Mouse (Mus musculus): ENCODE results near the gene Sash3. TPM values are rescaled to one million over a fixed set of nuclear protein-coding genes. Genes with fewer than 3 reads are reported as not detected.

Gene Sash3
- 0.76 and 1.0 TPM in 2 replicates for polyA plus RNA-seq (2014; fragmentation: Nextera tagmentation; extraction: Ambion mirVana)

DNA sequence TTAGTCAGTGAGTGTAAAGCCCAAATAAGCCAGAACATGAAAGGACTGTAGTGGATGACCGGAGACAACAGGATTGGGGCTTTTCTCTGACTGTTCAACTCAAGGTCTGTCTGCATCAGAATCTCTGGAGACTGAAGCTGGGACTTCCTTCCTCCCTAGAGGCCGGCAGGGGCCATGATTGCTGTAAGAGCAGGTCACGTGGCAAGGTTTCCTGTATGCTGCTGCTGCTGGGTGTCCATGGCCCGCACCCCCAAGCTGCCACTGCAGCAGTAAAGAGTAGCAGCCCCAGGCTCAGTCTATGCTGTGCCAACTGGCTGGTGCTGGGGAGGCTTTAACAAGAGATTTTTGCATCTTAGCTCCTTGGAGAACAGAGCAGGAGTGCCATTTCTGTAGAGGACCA, at the start of gene Sash3:
Gene Sash3, plus strand, starts transcription at position 175 of the 400 bp plus-strand sequence.
- Histone ChIP-seq H3K9ac (ENCODE audit: low read depth, low read length) (no peak within 1 kb of the TSS), H3K9me3 (replicated peaks; ENCODE audit: control insufficient read depth, low read length) (no peaks in the 10 kb centered on the region), H3K27me3 (ENCODE audit: control insufficient read depth, insufficient read depth, low read length) (no peaks in the 10 kb centered on the region), H3K4me3 (ENCODE audit: low read depth, low read length) (no peak within 1 kb of the TSS), H3K4me1 (ENCODE audit: control insufficient read depth, insufficient read depth, low read length) (no peaks in the 10 kb centered on the region), H3K36me3 (ENCODE audit: control insufficient read depth, insufficient read depth, low read length) (no peaks in the 10 kb centered on the region), H3K27ac (ENCODE audit: low read depth, low read length) (no peak within 1 kb of the TSS), H3K4me2 (no peak within 1 kb of the TSS)
- WGBS (ENCODE audit: insufficient replicate concordance): 82% methylated on average over 4 of the region's 4 CpGs
- ATAC-seq (replicated peaks; ENCODE audit: insufficient number of reproducible peaks, low FRiP score, low TSS enrichment): no peak

GRCm38 (mm10) chrX:48096580-48096979, 49.7 kb upstream of the Sash3 start:
- no peaks in the 10 kb centered on the region for H3K4me1 ChIP-seq (ENCODE audit: control insufficient read depth, insufficient read depth, low read length)
- H3K27ac ChIP-seq (ENCODE audit: low read depth, low read length): no peak overlapping the region
- no peaks in the 10 kb centered on the region for H3K9me3 ChIP-seq (replicated peaks; ENCODE audit: control insufficient read depth, low read length)
- no peaks in the 10 kb centered on the region for H3K27me3 ChIP-seq (ENCODE audit: control insufficient read depth, insufficient read depth, low read length)
- H3K4me3 ChIP-seq (ENCODE audit: low read depth, low read length): no peak overlapping the region
- no peaks in the 10 kb centered on the region for H3K36me3 ChIP-seq (ENCODE audit: control insufficient read depth, insufficient read depth, low read length)
- WGBS (ENCODE audit: insufficient replicate concordance): 71% methylated on average over 8 of the region's 8 CpGs
- ATAC-seq (replicated peaks; ENCODE audit: insufficient number of reproducible peaks, low FRiP score, low TSS enrichment): no peak
- no peak overlapping the region for H3K9ac ChIP-seq (ENCODE audit: low read depth, low read length)
- no peak overlapping the region for H3K4me2 ChIP-seq

DNA sequence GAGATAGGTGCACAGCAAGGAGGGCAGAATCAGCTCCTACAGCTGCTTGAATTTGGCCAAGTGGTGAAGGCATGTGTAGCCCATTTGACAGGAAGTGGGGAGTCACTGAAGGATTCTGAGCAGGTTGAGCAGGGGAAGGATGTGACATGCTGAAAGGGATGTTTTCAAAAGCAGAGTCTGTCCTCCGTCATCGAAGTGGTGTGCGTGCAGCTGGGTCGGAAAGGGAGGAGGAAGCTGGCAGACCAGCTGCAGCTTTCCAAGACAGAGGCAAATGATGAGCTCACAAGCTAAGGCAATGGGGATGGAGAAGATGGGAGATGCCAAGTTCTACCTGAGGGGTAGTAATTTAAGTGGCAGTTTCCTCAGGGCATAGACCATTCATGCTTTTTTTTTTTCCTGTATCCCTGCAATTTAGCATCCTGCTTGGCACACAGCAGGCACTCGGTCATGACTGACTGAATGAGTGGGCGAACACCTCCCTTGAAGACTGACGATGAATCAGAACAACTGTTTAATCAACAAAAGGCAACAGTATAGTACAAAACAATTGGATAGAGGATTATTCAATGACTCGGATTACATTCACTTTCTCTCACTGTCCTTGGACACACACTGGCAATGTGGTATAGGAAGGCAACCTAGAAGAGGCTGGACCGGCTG, 47.6 kb upstream of the Sash3 start:
- Histone ChIP-seq H3K4me2 (no peak overlapping the region), H3K27me3 (ENCODE audit: control insufficient read depth, insufficient read depth, low read length) (no peaks in the 10 kb centered on the region), H3K9me3 (replicated peaks; ENCODE audit: control insufficient read depth, low read length) (no peaks in the 10 kb centered on the region), H3K9ac (ENCODE audit: low read depth, low read length) (no peak overlapping the region), H3K4me3 (ENCODE audit: low read depth, low read length) (no peak overlapping the region), H3K36me3 (ENCODE audit: control insufficient read depth, insufficient read depth, low read length) (no peaks in the 10 kb centered on the region), H3K27ac (ENCODE audit: low read depth, low read length) (no peak overlapping the region), H3K4me1 (ENCODE audit: control insufficient read depth, insufficient read depth, low read length) (no peaks in the 10 kb centered on the region)
- ATAC-seq (replicated peaks; ENCODE audit: insufficient number of reproducible peaks, low FRiP score, low TSS enrichment): no peak
- 71% methylated on average over 9 of the region's 9 CpGs for WGBS (ENCODE audit: insufficient replicate concordance)

DNA sequence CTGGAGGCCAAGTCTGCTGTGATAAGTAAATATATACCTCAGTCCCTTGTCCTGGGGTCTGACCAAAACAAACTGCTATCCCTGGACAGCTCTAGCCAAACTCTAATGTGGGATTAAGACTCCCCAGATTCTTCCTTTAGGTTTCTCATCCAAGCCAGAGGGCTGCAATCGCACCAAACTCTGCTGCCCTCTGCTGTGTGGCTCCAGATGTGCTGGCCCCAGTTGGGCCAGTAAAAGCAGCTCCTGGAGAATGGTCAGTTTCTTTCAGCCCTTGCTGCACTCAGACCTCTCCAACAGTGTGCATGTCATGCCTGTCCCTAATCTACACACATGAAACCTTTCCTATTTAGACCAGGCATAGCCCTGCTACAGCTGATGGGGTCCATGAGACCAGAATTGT, 46.4 kb upstream of the Sash3 start:
- H3K4me1 ChIP-seq (ENCODE audit: control insufficient read depth, insufficient read depth, low read length): no peaks in the 10 kb centered on the region
- WGBS (ENCODE audit: insufficient replicate concordance): 23% methylated on average over 1 of the region's 1 CpGs
- H3K27me3 ChIP-seq (ENCODE audit: control insufficient read depth, insufficient read depth, low read length): no peaks in the 10 kb centered on the region
- H3K4me2 ChIP-seq: no peak overlapping the region
- no peaks in the 10 kb centered on the region for H3K36me3 ChIP-seq (ENCODE audit: control insufficient read depth, insufficient read depth, low read length)
- no peak overlapping the region for H3K27ac ChIP-seq (ENCODE audit: low read depth, low read length)
- no peak for ATAC-seq (replicated peaks; ENCODE audit: insufficient number of reproducible peaks, low FRiP score, low TSS enrichment)
- H3K9ac ChIP-seq (ENCODE audit: low read depth, low read length): no peak overlapping the region
- H3K4me3 ChIP-seq (ENCODE audit: low read depth, low read length): no peak overlapping the region
- H3K9me3 ChIP-seq (replicated peaks; ENCODE audit: control insufficient read depth, low read length): no peaks in the 10 kb centered on the region

DNA sequence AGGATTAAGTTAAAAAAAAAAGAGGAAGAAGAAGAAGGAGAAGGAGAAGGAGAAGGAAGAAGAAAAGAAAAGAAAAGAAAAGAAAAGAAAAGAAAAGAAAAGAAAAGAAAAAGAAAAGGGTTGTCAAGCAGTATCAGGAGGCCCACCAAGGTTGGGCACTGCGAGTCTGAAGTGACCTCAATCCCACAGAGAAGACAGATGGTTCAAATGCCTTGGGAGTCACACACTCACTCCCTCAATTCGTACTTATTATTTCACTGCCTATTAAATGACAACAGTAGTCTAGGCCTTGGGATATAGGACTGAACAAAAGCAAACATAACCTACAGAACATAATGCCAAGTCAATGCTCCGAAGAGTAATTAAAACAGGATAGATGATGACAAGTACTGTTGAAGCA, 43.0 kb upstream of the Sash3 start:
- no peaks in the 10 kb centered on the region for H3K9me3 ChIP-seq (replicated peaks; ENCODE audit: control insufficient read depth, low read length)
- H3K9ac ChIP-seq (ENCODE audit: low read depth, low read length): no peak overlapping the region
- H3K4me2 ChIP-seq: no peak overlapping the region
- H3K27me3 ChIP-seq (ENCODE audit: control insufficient read depth, insufficient read depth, low read length): no peaks in the 10 kb centered on the region
- ATAC-seq (replicated peaks; ENCODE audit: insufficient number of reproducible peaks, low FRiP score, low TSS enrichment): no peak
- H3K36me3 ChIP-seq (ENCODE audit: control insufficient read depth, insufficient read depth, low read length): no peaks in the 10 kb centered on the region
- no peaks in the 10 kb centered on the region for H3K4me1 ChIP-seq (ENCODE audit: control insufficient read depth, insufficient read depth, low read length)
- 77% methylated on average over 3 of the region's 3 CpGs for WGBS (ENCODE audit: insufficient replicate concordance)
- H3K27ac ChIP-seq (ENCODE audit: low read depth, low read length): no peak overlapping the region
- H3K4me3 ChIP-seq (ENCODE audit: low read depth, low read length): no peak overlapping the region

DNA sequence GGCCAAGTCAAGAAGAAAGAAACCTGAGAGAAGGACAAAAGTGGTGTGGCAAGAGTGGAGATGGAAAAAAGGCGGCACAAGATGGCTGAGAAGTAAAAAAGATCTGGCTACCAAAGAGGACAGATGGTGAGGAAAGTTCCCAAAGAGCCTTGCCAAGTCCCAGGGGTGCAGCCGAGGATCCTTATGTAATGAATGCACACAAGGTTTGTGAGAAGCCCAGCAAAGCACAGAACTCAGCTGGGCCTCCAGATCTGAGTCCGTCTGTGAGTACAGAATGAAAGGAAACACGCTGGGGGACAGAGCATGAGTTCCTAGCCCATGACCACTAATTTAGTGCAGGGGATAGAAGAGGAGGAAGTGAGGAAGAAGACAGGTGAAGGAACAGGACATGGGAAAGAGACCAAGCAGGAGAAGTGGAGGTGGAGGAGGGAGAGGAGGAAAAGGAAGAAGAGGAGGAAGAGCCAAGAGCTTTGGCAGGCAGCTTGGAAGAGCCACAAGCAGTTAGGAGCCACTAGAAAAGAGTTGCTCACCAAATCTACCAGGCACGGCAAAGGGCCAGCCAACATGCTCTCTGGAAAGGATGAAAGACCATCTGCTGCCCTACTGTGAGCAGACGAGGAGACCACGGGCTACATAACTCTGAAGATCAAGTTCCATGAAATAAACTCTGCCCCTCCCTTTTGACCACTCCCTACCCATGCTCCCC, 41.3 kb upstream of the Sash3 start:
- no peak overlapping the region for H3K4me2 ChIP-seq
- no peaks in the 10 kb centered on the region for H3K9me3 ChIP-seq (replicated peaks; ENCODE audit: control insufficient read depth, low read length)
- H3K36me3 ChIP-seq (ENCODE audit: control insufficient read depth, insufficient read depth, low read length): no peaks in the 10 kb centered on the region
- WGBS (ENCODE audit: insufficient replicate concordance): 74% methylated on average over 7 of the region's 7 CpGs
- H3K27ac ChIP-seq (ENCODE audit: low read depth, low read length): no peak overlapping the region
- no peak overlapping the region for H3K9ac ChIP-seq (ENCODE audit: low read depth, low read length)
- no peak overlapping the region for H3K4me3 ChIP-seq (ENCODE audit: low read depth, low read length)
- no peak for ATAC-seq (replicated peaks; ENCODE audit: insufficient number of reproducible peaks, low FRiP score, low TSS enrichment)
- H3K27me3 ChIP-seq (ENCODE audit: control insufficient read depth, insufficient read depth, low read length): no peaks in the 10 kb centered on the region
- no peaks in the 10 kb centered on the region for H3K4me1 ChIP-seq (ENCODE audit: control insufficient read depth, insufficient read depth, low read length)

DNA sequence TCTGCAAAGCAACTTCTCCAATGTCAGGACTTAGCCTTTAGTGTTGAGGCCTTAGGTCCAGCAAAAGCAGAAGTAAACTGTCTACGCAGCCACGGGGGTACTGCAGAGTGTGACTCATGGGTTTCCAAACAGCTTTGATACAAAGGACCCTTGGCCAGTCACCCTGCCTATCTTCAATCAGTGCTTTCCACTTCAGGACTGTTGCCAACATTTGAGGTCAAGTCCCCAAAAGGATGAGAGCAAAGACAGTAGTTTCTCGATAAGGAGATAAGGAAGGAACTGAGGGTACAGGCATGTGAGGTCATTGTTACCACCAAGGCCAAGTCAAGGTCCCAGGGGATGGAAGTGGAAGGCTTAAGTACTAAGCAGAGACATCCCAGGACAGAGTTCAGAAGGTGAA, 40.0 kb upstream of the Sash3 start:
- 50% methylated on average over 3 of the region's 3 CpGs for WGBS (ENCODE audit: insufficient replicate concordance)
- Histone ChIP-seq H3K9ac (ENCODE audit: low read depth, low read length) (no peak overlapping the region), H3K36me3 (ENCODE audit: control insufficient read depth, insufficient read depth, low read length) (no peaks in the 10 kb centered on the region), H3K4me3 (ENCODE audit: low read depth, low read length) (no peak overlapping the region), H3K27me3 (ENCODE audit: control insufficient read depth, insufficient read depth, low read length) (no peaks in the 10 kb centered on the region), H3K4me2 (no peak overlapping the region), H3K9me3 (replicated peaks; ENCODE audit: control insufficient read depth, low read length) (no peaks in the 10 kb centered on the region), H3K4me1 (ENCODE audit: control insufficient read depth, insufficient read depth, low read length) (no peaks in the 10 kb centered on the region), H3K27ac (ENCODE audit: low read depth, low read length) (no peak overlapping the region)
- ATAC-seq (replicated peaks; ENCODE audit: insufficient number of reproducible peaks, low FRiP score, low TSS enrichment): no peak

DNA sequence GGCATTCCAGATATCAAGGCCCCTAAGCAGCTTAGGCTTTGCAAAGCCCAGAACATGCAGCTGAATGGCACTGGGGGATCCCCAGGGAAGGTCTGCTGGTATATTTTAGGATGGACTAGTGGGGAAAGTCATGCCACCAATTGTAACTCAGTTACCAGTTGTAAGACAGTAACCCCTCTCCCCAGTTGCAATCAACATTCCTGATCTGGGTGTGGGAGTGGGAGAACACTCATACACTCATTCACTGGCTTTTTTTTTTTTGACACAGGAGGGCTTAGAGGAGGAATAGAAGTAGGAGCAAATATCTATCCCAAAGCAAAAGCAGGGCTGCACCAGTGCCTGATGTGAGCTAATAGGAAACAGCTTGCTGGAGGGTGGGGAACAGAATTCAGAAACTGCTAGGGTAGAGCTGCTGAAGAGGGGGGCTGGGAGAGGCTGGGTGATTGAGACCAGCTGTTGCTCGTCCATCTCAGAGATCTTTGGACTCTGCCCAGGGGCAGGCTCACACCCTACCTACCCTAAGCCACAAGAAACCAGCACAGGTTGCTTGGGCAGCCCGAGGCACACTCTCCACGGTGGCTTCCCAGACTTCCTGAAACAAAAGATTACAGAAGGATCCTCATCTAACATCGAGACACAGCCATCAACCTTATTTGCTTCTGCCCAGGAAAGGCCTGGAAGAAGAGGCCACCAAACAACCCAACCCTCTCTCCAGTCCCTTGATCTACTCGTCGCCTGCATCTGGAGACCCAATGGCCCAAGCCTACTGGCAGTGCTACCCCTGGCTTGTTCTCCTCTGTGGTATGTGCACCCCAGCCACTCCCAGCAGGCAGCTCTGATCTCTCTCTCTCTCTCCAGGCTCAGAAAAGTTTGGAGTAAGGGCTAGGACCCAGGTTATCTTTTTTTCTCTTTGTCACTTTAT, 37.6 kb upstream of the Sash3 start, which contains the start of gene Xpnpep2:
Gene Xpnpep2, plus strand, starts transcription at position 332 of the 922 bp plus-strand sequence.
- Histone ChIP-seq H3K27me3 (ENCODE audit: control insufficient read depth, insufficient read depth, low read length) (no peaks in the 10 kb centered on the region), H3K9me3 (replicated peaks; ENCODE audit: control insufficient read depth, low read length) (no peaks in the 10 kb centered on the region), H3K36me3 (ENCODE audit: control insufficient read depth, insufficient read depth, low read length) (no peaks in the 10 kb centered on the region), H3K27ac (ENCODE audit: low read depth, low read length) (no peak within 1 kb of the TSS), H3K9ac (ENCODE audit: low read depth, low read length) (no peak within 1 kb of the TSS), H3K4me3 (ENCODE audit: low read depth, low read length) (no peak within 1 kb of the TSS), H3K4me2 (no peak within 1 kb of the TSS), H3K4me1 (ENCODE audit: control insufficient read depth, insufficient read depth, low read length) (no peaks in the 10 kb centered on the region)
- ATAC-seq (replicated peaks; ENCODE audit: insufficient number of reproducible peaks, low FRiP score, low TSS enrichment): no peak
- WGBS (ENCODE audit: insufficient replicate concordance): 51% methylated on average over 6 of the region's 6 CpGs
